Mouse (Mus musculus): Measurements from ENCODE around the gene Dleu7. TPM values are rescaled to one million over a fixed set of nuclear protein-coding genes. Genes with fewer than 3 reads are reported as not detected.

Dleu7 gene
- polyA plus RNA-seq, 1 experiment from 2014 or later: 0.57 TPM

DNA sequence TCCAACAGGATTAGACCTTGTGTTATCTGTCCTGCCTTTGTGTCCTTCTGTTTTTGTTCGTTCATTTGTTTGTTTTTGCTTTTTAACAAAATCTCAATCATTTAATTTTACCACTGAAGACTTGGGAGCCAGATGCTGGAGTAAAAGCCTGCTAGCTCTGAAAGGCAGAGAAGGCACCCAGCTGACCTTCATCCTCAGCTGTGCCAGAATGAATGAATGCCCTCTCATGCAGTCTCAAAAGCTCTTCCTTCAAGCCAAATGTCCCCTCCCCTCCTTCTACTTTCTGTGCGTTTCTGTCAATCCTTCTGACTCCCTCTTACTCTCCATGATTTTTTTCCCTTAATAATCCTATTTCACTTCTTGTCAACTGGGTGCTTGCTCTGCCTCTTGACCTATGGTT is 34.3 kb upstream of the Dleu7 start:
- Histone ChIP-seq H3K36me3 (ENCODE audit: control insufficient read depth, insufficient read depth, low read length) (no peaks in the 10 kb centered on the region), H3K4me2 (ENCODE audit: low read depth, low read length) (no peak overlapping the region), H3K4me1 (ENCODE audit: control insufficient read depth, insufficient read depth, low read length) (peaks cover 4% of the 10 kb centered on the region), H3K9ac (ENCODE audit: low read depth, low read length) (no peak overlapping the region), H3K27ac (ENCODE audit: low read length) (no peak overlapping the region), H3K4me3 (ENCODE audit: low read length) (no peak overlapping the region), H3K9me3 (ENCODE audit: control insufficient read depth, low read length) (no peaks in the 10 kb centered on the region), H3K27me3 (replicated peaks; ENCODE audit: control insufficient read depth, insufficient read depth, low read length) (no peaks in the 10 kb centered on the region)
- no peak for ATAC-seq
- WGBS: 26% methylated on average over 2 of the region's 2 CpGs

DNA sequence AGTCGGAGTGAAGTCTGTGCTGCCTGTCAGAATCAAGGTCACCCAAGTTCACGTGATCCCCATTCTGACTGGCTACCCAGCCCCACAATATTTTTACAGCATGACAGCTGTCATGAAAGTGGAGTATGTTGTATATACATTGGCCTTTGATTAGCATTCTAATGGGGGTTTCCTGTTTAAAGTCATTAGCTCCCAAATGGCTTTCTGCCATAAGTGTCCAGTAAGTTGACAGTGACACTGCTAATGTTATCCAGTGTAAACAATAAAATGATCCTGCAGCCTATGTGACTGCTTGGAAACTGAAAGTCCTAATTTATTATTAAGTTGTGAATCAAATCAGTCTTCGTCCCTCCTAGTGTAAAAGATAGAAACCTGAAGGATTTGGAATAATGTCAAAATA is 33.2 kb upstream of the Dleu7 start:
- no peak for ATAC-seq
- WGBS: 58% methylated on average over 3 of the region's 3 CpGs
- no peak overlapping the region for H3K4me3 ChIP-seq (ENCODE audit: low read length)
- H3K27ac ChIP-seq (ENCODE audit: low read length): no peak overlapping the region
- H3K9me3 ChIP-seq (ENCODE audit: control insufficient read depth, low read length): no peaks in the 10 kb centered on the region
- no peak overlapping the region for H3K4me2 ChIP-seq (ENCODE audit: low read depth, low read length)
- no peak overlapping the region for H3K9ac ChIP-seq (ENCODE audit: low read depth, low read length)
- no peaks in the 10 kb centered on the region for H3K27me3 ChIP-seq (replicated peaks; ENCODE audit: control insufficient read depth, insufficient read depth, low read length)
- H3K36me3 ChIP-seq (ENCODE audit: control insufficient read depth, insufficient read depth, low read length): no peaks in the 10 kb centered on the region
- no peaks in the 10 kb centered on the region for H3K4me1 ChIP-seq (ENCODE audit: control insufficient read depth, insufficient read depth, low read length)

DNA sequence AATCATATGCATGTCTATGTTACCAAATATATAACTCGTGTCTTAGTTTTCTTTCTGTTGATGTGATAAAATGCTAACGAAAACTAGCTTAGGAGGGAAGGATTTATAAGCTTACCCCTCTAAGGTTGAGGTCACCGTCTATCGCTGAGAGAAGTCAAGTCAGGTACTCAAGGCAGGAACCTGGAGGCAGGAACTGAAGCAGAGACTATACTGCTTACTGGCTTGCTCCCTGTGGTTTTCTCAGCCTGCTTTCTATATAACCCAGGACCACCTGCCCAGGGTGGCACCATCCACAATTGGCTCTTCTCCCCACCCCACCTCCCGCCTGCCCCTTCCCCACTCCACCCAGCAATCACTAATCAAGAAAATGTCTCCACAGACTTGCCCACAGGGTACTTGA is 32.1 kb upstream of the Dleu7 start:
- Histone ChIP-seq H3K27ac (ENCODE audit: low read length) (no peak overlapping the region), H3K4me1 (ENCODE audit: control insufficient read depth, insufficient read depth, low read length) (no peaks in the 10 kb centered on the region), H3K4me2 (ENCODE audit: low read depth, low read length) (no peak overlapping the region), H3K36me3 (ENCODE audit: control insufficient read depth, insufficient read depth, low read length) (no peaks in the 10 kb centered on the region), H3K4me3 (ENCODE audit: low read length) (no peak overlapping the region), H3K9ac (ENCODE audit: low read depth, low read length) (no peak overlapping the region), H3K9me3 (ENCODE audit: control insufficient read depth, low read length) (no peaks in the 10 kb centered on the region), H3K27me3 (replicated peaks; ENCODE audit: control insufficient read depth, insufficient read depth, low read length) (no peaks in the 10 kb centered on the region)
- WGBS: 89% methylated on average over 5 of the region's 5 CpGs
- no peak for ATAC-seq

DNA sequence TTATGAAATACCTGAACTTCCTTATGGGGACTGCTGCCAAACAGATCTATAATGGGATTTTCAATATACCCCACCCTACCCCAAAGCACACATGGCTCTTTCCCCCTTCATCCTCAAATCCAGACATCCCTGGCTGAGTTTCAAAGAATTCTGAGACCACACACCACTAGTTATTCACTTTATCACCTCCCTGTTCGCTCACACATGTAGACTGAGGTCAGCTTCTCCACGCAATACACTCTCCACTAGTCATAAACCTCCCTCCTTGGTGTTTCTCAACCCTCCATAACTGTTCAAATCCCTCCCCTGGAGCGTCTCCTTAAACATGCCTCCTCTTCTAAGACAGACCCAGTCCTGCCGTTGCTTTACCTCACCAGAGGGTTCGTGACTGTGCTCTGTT is 30.6 kb upstream of the Dleu7 start:
- Histone ChIP-seq H3K9me3 (ENCODE audit: control insufficient read depth, low read length) (no peaks in the 10 kb centered on the region), H3K4me2 (ENCODE audit: low read depth, low read length) (no peak overlapping the region), H3K4me3 (ENCODE audit: low read length) (no peak overlapping the region), H3K4me1 (ENCODE audit: control insufficient read depth, insufficient read depth, low read length) (no peaks in the 10 kb centered on the region), H3K27me3 (replicated peaks; ENCODE audit: control insufficient read depth, insufficient read depth, low read length) (no peaks in the 10 kb centered on the region), H3K27ac (ENCODE audit: low read length) (no peak overlapping the region), H3K9ac (ENCODE audit: low read depth, low read length) (no peak overlapping the region), H3K36me3 (ENCODE audit: control insufficient read depth, insufficient read depth, low read length) (no peaks in the 10 kb centered on the region)
- ATAC-seq: no peak
- WGBS: 83% methylated on average over 5 of the region's 5 CpGs

DNA sequence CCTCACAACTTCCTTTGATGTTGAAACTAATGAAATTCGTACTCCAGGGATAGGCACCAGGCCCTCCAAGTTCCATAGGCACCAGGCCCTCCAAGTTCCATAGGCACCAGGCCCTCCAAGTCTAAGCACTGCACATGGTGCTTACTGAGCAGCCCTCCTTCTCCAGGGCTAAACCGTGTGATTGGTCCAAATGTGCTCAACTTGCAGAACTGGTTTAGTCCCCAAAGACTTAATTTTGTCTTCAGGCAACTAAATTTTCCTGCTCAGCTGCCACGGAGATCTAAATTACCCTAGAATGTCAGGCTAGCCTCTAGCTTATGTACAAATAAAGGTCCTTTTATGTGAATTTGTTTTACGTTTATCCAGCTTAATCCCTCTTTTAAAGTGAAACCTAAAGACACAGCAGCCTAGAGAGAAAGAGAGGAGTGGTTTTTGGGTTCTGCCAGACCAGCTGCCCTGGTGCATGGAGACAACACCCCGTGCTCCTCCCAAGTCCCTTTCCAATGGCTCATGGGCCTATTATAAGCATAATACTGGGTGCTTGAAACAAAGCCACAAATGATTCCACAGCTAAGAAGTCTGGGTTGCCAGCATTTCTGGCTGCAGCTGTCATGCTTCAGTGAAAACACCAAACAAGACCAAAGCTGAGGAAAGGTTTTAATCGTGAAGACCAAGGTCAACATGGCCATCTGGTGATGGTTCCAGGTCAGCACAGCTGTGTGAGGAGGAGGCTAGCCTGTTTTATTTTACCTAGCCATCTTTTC is 29.9 kb upstream of the Dleu7 start:
- no peaks in the 10 kb centered on the region for H3K27me3 ChIP-seq (replicated peaks; ENCODE audit: control insufficient read depth, insufficient read depth, low read length)
- ATAC-seq: no peak
- no peak overlapping the region for H3K27ac ChIP-seq (ENCODE audit: low read length)
- WGBS: 46% methylated on average over 6 of the region's 6 CpGs
- no peaks in the 10 kb centered on the region for H3K4me1 ChIP-seq (ENCODE audit: control insufficient read depth, insufficient read depth, low read length)
- H3K36me3 ChIP-seq (ENCODE audit: control insufficient read depth, insufficient read depth, low read length): no peaks in the 10 kb centered on the region
- H3K4me3 ChIP-seq (ENCODE audit: low read length): no peak overlapping the region
- H3K4me2 ChIP-seq (ENCODE audit: low read depth, low read length): no peak overlapping the region
- no peak overlapping the region for H3K9ac ChIP-seq (ENCODE audit: low read depth, low read length)
- no peaks in the 10 kb centered on the region for H3K9me3 ChIP-seq (ENCODE audit: control insufficient read depth, low read length)

DNA sequence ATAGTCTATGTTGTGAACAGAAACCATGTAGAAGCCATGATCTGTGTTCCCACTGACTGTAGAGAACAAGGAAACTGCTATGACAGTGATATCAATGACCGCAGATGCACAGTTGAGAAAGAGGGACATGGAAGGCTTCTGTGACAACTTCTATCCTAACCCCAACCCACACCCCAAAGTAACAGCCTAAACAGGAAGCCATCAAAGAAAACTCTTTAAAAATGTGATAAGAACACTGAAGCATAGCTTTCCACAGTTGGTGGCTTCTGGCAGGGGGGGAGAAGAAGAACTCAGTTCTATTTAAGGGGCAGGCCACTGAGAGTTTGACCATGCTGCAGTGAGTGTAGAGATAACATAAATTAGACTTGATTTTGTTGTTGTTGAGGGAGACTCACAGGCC is 18.8 kb upstream of the Dleu7 start:
- Histone ChIP-seq H3K27me3 (replicated peaks; ENCODE audit: control insufficient read depth, insufficient read depth, low read length) (no peaks in the 10 kb centered on the region), H3K4me1 (ENCODE audit: control insufficient read depth, insufficient read depth, low read length) (no peaks in the 10 kb centered on the region), H3K4me2 (ENCODE audit: low read depth, low read length) (no peak overlapping the region), H3K9ac (ENCODE audit: low read depth, low read length) (no peak overlapping the region), H3K4me3 (ENCODE audit: low read length) (no peak overlapping the region), H3K9me3 (ENCODE audit: control insufficient read depth, low read length) (no peaks in the 10 kb centered on the region), H3K36me3 (ENCODE audit: control insufficient read depth, insufficient read depth, low read length) (no peaks in the 10 kb centered on the region), H3K27ac (ENCODE audit: low read length) (no peak overlapping the region)
- no peak for ATAC-seq
- 92% methylated on average over 1 of the region's 1 CpGs for WGBS

DNA sequence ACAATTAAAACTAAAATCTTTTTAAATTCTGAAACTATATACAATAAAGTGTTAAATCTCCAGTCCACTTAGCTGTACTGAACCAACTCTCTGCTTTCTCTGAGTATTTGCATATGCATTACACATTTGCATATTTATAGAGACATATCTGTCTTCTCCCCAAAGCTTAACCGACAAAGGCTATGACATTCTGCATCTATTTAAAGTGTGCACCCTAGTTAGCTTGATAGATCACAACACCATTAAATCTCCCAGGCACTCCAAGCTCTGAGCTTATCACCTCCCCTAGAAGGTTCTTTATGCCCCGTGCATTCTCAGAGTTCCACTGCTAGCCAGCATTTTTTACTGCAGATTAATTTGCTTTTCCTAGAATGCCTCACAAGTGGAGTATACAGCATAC is 16.2 kb upstream of the Dleu7 start:
- Histone ChIP-seq H3K9me3 (ENCODE audit: control insufficient read depth, low read length) (no peaks in the 10 kb centered on the region), H3K4me2 (ENCODE audit: low read depth, low read length) (no peak overlapping the region), H3K4me1 (ENCODE audit: control insufficient read depth, insufficient read depth, low read length) (no peaks in the 10 kb centered on the region), H3K27ac (ENCODE audit: low read length) (no peak overlapping the region), H3K4me3 (ENCODE audit: low read length) (no peak overlapping the region), H3K9ac (ENCODE audit: low read depth, low read length) (no peak overlapping the region), H3K36me3 (ENCODE audit: control insufficient read depth, insufficient read depth, low read length) (no peaks in the 10 kb centered on the region), H3K27me3 (replicated peaks; ENCODE audit: control insufficient read depth, insufficient read depth, low read length) (no peaks in the 10 kb centered on the region)
- ATAC-seq: no peak
- WGBS: 40% methylated on average over 2 of the region's 2 CpGs

DNA sequence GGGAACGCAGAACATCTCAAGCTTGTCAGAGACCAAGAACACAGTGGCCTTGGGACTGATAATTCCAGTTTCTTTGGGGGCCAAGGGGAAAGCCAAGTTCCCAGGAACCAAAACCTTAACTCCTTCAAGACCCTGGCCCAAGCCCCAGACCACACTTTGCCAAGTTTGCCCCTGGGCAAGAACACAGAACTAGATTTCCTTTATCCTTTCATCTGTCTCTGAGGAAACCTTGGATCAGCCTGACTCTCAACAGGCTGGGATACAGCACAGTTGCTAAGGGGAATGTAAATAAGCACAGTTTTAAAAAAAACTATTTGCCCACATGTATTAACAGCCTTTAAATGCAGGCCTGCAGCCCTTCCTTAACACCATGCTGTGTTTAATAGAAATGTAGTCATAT is 14.7 kb upstream of the Dleu7 start:
- ATAC-seq: no peak
- Histone ChIP-seq H3K4me1 (ENCODE audit: control insufficient read depth, insufficient read depth, low read length) (no peaks in the 10 kb centered on the region), H3K4me2 (ENCODE audit: low read depth, low read length) (no peak overlapping the region), H3K27ac (ENCODE audit: low read length) (no peak overlapping the region), H3K36me3 (ENCODE audit: control insufficient read depth, insufficient read depth, low read length) (no peaks in the 10 kb centered on the region), H3K9ac (ENCODE audit: low read depth, low read length) (no peak overlapping the region), H3K9me3 (ENCODE audit: control insufficient read depth, low read length) (no peaks in the 10 kb centered on the region), H3K27me3 (replicated peaks; ENCODE audit: control insufficient read depth, insufficient read depth, low read length) (no peaks in the 10 kb centered on the region), H3K4me3 (ENCODE audit: low read length) (no peak overlapping the region)
- WGBS: 73% methylated on average over 1 of the region's 1 CpGs

DNA sequence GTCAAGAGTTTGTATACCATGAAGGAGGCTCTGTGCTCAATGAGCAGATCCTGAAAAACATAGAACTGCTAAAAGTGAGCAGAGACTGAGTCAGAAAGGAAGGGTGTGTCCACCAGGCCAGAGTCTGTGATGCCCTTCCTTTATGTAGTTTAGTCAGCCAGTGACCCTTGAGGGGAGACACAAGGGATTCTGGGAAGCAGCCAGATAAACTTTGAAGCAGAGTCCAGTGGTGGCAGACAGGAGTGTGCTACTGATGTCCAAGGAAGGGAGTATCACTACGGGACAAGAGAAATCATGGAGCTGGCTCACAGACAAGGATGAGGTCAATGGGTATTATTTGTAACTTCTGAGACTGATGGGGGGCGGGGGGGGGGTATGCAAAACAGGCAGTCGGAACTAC is 7.2 kb upstream of the Dleu7 start:
- Histone ChIP-seq H3K4me3 (ENCODE audit: low read length) (no peak overlapping the region), H3K36me3 (ENCODE audit: control insufficient read depth, insufficient read depth, low read length) (no peaks in the 10 kb centered on the region), H3K27me3 (replicated peaks; ENCODE audit: control insufficient read depth, insufficient read depth, low read length) (no peaks in the 10 kb centered on the region), H3K4me2 (ENCODE audit: low read depth, low read length) (no peak overlapping the region), H3K4me1 (ENCODE audit: control insufficient read depth, insufficient read depth, low read length) (no peaks in the 10 kb centered on the region), H3K9me3 (ENCODE audit: control insufficient read depth, low read length) (no peaks in the 10 kb centered on the region), H3K9ac (ENCODE audit: low read depth, low read length) (no peak overlapping the region), H3K27ac (ENCODE audit: low read length) (no peak overlapping the region)
- WGBS: 72% methylated on average over 3 of the region's 3 CpGs
- ATAC-seq: no peak

DNA sequence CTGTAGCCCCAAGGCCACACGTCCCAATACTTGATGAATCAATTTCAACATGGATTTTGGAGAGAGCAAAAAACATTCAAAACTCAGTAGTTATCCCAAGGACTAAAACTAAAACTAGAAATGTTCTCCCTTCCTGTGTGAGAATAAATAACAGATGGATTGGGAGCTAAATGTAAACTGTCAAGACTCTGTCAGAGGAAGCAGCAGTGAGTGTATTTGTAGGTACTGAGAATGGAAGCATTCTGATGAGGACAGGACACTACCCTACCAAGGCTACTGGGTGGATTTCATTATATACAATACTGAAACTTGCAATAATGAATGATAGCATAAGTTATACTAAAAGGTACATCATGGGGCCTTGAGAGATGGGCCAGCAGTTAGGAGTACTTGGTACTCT is 6.0 kb upstream of the Dleu7 start:
- Histone ChIP-seq H3K9ac (ENCODE audit: low read depth, low read length) (no peak overlapping the region), H3K27ac (ENCODE audit: low read length) (no peak overlapping the region), H3K4me1 (ENCODE audit: control insufficient read depth, insufficient read depth, low read length) (no peaks in the 10 kb centered on the region), H3K9me3 (ENCODE audit: control insufficient read depth, low read length) (no peaks in the 10 kb centered on the region), H3K27me3 (replicated peaks; ENCODE audit: control insufficient read depth, insufficient read depth, low read length) (no peaks in the 10 kb centered on the region), H3K4me3 (ENCODE audit: low read length) (no peak overlapping the region), H3K4me2 (ENCODE audit: low read depth, low read length) (no peak overlapping the region), H3K36me3 (ENCODE audit: control insufficient read depth, insufficient read depth, low read length) (no peaks in the 10 kb centered on the region)
- WGBS: 81% methylated on average over 1 of the region's 1 CpGs
- ATAC-seq: no peak
